Mouse (Mus musculus) right cerebral cortex, postnatal 25 days (tissue): ENCODE measurements around the gene Phxr2.
"Not testable (repeated sequence)": the region's sequence is repeated elsewhere in the genome, so short reads cannot be mapped to it uniquely, and the experiment has no call there.

Experiments used
- DNase-seq: peaks from one replicate; pipeline ENCODE4 v3.0.0; 2022

Gene Phxr2

DNA sequence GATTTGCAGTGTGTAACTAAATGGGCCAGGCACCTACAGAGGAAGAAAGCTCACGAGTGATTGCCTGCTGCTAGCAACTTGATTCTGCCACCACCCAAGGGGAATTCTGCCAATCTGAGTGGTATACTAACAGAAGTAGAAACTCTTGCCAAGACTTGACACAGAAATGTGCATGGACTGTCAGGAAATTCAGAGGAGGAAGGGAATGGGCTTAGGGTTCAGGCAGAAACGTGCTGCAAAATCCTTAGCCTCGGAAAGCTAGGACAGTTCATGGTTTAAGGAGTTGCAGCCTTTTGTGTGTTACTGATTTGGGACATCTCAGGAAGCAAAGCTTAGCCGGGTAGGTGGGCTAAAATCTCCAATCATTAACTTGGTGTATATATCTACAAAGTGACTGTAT is at the start of gene Phxr2:
Gene Phxr2, minus strand, starts transcription at position 101 of the 400 bp plus-strand sequence.
- DNase-seq = no peak

DNA sequence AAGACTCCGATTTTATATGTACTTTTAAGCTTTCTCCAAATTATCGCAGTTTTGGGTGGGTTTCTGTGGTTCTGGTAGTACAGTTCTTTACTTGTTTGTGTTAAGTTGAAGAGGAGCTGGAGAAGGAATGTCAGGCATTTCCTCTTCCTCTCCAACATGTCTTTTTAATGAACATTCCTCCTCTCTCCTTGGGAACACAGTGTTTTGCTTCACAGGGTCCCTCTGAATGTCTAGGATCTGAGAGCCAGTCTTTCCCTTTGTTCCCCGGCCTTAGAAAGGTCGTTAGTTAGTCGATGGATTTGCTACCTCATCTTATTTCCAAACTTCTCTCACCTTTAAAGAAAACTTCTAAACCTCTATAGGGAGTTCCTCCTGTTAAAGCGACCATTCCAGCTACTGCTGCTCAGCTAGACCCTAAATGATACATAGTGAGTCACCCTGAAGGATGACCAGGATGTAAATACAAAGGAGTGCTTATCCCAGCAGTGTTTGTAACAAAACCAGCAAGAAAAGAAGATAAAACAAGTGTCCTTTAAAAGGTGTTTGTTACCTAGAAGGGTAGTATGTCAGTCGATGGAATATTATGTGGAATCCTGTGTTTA is 46.9 kb upstream of the Phxr2 start:
- no peak for DNase-seq

DNA sequence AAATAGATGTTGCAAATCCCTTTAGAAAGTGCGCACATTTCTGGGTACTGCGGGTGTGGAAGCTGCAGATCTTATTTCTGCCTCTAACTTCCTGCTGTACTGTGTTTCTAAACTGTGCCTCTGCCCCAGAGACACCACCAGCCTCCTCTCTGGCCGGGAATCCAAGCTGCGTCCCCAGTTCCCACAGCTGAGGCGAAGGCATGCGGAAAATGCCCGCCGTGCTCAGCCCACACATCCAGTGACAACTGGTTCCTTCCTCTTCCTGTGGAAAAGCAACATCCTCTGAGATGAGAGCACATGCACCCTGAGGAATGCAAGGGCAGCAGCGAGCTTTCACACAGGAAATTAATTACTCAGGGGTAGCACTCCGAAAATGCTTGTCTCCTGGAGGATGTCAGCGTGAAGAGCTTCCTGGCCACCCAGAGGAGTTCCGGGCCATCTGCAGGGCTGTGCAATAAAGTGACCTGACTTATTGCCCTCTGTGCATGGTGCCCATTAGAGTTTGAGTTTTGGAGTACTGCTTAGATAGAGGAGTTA is 45.9 kb upstream of the Phxr2 start:
- no peak for DNase-seq

DNA sequence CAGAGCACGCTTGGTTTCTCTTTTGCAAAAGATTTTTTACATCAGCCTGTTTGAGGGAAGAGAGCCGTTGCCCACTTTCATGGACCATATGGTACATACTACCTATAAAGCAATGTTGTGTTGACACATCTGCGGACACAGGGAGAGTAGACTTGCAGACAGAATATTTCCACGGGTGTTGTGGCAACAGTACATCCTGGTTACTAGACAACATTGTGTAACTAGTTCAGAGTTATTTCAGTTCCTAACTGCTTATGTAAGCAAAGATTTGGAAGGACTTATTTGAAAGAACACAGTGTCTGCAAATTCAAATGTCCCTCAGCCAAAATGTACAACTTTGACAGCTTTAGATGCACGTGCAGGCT is 43.6 kb upstream of the Phxr2 start:
- DNase-seq = peak; percentile 45

DNA sequence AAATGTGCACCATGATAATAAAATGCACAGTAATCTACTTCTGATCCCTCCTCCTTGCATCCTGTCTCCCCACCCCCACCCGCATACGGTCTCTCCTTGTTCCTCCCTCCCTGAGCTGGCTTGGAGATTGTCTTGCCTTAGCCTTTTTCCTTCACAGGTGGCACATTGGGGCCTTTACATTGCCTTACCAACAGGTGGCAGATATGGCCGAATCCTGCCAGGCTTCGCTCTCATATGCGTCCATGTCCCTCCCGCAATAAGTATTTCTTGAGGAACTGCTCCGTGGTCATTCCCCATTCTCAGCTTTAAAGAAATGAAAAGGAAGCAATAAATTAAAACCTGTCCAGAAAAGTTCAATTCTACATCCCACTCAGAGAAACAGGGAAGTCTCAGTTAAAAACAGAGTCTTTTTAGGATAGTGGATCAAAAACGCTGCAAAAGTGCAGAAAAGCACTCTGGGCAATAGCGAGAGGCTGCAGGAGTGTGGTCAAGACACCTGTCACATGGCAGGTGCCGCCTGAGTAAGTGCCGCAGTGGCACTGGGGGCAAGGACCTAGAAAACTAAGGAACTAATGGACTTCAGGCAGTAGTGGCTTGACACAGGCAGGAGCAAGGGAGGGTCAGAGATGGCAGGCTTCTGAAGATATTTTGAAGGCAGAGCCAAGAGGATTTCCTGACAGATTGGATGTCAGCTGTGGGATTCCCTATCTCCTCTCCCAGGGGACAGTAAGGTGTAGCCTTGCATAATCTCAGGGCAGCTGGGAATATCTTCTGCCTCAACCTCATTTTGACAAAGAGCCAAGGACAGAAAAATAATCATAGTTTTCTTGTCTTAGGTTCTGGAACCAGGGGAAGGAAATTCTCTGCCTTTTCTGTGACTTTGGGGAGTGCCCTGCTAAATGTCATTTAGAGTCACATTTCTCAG is 43.0 kb upstream of the Phxr2 start:
- DNase-seq = no peak

DNA sequence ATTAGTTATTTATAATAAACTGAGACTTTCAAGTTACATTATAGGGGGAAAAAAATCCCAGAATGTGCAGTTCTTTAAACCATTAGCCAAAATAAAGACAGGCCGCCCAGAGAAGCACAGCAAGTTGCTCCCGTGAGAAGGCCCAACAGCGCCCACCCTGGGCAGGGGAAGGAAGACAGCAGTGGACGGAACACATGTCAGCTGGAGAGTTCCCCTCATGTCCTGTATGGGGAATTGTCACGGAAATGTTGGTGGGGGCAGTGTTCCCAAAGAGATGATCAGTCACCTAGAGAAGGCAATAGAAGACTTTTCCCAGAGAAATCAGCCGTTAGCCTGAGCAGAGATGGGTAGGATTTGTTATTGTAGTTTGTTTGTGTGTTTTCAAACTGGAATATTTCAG is 42.3 kb upstream of the Phxr2 start:
- DNase-seq = no peak

DNA sequence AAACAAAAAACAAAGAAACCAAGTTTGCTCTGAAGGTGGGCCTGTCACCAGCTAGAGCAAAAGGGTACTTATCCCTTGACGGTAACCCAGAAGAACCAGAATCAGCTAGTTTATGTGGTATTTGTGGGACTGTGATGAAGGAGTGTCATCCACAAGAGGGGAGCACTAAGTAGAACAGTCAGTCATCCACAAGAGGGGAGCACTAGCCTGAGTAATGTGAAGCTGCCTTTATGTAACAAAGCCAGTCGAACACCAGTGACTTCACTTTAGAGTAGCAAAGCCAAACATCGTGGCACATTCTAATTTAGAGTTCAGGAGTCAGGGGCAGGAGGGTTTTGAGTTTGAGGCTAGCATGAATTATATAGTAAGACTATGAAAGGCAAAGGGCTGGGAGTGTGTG is 40.3 kb upstream of the Phxr2 start:
- no peak for DNase-seq

DNA sequence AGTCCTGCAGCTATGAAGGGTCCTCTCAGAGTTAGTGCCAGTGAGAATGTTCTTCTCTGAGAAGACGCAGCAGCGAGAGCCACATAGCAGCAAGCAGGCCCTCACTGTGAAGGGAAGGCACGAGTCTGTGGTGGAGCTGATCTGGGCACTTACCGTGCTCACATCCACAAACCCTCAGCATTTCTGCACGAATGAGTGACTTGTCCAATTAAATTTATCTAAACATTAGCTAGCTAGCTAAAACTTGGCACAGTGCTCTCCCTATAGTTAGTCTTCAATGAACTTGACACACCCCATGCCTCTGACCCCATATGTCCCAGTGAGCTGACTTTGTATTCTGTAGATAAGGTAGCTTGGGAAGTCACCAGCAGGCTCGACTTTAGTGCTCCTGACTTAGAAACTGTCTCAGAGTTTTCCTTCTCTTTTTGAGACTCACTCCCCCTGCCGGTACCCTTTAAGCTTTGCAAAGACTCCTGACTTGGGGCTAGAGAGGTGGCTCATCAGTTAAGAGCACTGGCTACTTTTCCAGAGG is 39.7 kb upstream of the Phxr2 start:
- no peak for DNase-seq

DNA sequence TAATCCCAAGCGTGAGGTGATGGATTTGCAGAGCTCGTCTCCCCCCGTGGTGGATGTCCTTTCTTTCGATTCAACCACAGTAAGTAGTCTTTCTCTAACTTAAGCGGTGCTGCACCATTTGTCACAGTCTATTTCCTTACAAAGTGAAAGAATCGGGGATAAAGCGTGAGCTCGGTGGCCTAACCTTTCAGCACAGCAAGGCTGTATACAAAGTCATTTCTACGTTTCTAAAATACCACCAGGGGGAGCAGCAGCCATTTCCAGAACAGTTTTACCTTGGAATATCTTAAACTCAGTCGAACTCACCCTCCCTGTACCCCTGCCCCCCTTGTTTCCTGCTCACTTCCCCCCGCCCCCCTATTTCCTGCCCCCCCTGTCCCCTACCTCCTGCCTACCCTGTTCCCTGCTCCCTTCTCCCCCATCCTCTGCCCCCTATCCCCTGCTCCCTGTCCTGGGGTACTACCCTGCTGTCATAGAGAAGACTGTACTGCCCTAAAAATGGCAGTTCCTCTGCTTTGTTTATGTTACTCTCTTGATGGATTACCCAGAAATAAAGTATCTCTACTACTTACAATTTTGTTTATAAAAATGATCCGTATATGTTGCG is 38.8 kb upstream of the Phxr2 start:
- no peak for DNase-seq

DNA sequence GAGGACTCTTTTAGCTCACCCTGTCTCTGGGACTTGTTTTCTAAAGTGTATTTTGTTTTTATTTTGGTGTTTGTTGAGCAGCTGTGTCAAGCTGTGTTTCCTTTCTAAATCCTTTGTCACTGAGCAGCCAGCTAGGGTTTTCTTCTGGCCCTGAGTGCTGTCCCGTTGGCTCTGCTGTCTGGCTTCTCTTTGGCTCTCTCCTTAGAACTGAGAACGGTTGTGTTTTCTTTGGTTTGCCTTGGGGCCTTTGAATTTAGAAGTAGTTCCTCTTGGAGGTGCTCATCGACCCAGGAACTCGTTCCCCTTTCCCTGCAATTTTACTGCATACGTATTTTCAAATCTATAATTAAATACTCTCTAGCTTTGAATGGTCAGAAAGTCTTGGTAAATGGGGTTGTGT is 36.9 kb upstream of the Phxr2 start:
- DNase-seq = no peak

DNA sequence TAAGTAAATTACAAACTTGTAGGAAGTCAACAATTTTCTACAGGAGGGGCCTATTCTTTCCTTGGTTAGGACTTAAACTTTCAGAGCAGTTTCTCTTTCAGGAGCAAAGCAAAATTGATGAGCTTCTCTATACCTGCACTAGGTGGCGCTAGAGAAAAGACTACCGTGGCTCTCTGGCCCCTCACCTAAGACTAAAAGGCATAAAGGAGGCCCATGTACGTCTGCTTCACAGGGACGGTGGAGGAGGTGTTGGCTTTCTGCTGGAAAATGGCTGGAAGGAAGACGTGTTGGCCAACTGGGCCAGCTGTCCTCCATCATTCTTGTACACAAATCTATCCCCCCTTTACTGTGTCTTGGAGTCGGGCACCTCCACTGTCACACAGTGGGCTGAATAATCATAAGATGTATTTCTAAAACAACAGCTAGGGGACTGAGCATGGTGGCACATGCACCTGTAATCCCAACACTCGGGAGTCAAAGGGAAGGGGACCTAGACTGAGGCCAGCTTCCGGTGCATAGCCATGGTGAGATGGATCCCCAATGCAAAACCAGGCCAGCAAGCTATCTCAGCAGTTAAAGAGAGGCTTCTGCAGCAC is 36.0 kb upstream of the Phxr2 start:
- no peak for DNase-seq

DNA sequence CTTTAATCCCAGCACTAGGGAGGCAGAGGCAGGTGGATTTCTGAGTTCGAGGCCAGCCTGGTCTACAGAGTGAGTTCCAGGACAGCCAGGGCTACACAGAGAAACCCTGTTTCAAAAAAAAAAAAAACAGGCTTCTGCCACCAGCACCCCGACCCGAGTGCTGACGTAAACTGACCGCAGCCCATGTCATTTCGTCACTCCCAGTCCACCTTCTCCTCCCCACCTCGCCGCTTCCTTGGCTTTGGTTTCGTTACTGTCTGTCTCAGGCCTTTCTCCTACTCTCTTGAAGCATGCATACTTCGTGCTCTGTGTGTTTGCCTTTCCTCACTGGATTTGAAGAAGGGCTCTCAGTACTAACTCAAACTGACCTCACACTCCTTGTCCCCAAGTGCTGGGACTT is 31.6 kb upstream of the Phxr2 start:
- DNase-seq = not testable (repeated sequence)

DNA sequence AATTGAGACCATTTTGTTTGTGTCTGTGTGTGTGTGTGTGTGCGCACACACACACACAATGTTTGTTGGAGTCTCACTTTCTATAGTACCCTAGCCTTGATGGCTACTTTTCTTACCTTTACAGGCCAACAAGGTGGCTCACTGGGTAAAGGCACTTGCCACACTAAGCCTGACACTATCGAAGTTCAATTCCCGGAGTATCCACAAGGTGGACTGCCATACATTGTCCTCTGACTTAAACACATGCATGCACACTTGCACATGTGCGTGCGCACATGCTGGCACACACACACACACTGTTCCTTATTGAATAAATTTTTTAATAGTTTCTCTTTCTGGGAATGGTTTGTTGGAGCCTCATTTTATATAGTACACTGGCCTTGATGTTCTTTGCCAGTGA is 30.7 kb upstream of the Phxr2 start:
- no peak for DNase-seq

DNA sequence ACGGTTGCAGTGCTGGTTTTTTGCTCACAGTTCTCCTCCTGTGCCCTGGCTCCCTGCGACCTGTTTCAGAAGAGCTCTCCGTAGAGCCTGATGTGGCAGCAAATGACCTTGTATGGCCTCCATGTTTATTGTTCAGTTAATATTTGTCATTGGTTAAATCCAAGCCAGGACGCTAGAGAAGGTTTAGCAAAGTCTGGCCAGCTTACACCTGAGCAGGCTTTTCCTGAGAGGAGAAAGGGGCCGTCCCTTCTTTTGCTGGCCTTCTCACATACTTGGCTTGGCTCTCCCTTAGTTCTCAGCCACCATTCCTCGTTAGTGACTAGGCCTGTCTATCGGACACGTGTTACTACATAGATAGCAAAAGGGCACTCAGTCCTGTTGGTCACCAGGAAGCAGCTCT is 28.5 kb upstream of the Phxr2 start:
- no peak for DNase-seq

DNA sequence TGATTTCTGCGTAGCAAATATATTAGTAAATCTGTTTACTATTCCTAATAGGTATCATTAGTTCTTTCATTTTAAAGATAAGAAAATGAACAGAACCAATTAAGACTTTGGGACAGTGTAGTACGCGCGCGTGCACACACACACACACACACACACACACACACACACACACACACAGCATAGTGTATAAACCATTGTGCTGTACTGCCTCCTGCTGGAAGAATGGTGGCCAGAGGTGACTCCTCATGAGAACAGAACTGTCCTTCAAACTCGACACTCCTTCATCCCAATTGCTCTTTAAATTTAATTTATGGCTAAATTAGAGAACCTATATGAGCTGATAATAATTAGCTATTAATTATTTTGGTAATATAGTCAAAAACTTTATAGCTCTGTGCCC is 25.9 kb upstream of the Phxr2 start:
- DNase-seq = no peak

DNA sequence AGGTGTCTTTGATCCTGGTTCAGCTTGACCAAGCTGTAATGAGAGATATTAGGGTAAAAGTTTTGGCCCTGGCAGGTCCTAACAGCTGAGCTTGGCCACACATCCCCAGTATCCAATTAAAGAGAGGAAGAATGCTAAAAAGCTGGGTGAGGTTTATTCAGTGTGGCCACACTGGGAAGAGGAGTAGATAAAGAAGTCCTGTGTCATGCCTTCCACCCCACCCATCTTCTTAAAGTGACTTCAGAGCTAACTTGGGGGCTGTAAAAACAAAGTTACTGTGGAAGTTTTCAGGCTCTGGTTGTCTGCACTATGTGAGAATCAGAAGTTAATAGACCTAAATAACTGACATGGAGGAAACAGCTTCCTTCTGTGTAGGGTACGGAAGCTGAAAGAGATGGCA is 25.5 kb upstream of the Phxr2 start:
- no peak for DNase-seq

DNA sequence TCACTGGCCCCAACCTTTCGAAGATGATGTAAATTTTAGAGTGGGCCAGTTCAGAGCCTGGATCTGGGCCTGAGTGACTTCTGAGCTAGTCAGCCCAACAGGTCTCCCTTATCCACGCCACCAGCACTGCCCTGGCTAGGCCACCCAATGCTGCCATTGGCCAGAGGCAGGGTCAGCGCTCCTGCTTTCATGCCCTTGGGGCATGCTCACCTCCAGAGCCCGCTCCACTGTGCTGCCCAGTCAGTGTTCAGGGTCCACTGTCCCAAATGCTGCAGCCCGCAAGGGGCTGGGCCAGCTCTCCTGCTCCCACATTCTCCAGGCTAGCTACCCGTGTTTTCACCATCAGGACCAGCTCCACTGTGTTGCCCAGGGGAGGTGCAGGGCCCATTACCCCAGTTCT is 23.9 kb upstream of the Phxr2 start:
- no peak for DNase-seq

DNA sequence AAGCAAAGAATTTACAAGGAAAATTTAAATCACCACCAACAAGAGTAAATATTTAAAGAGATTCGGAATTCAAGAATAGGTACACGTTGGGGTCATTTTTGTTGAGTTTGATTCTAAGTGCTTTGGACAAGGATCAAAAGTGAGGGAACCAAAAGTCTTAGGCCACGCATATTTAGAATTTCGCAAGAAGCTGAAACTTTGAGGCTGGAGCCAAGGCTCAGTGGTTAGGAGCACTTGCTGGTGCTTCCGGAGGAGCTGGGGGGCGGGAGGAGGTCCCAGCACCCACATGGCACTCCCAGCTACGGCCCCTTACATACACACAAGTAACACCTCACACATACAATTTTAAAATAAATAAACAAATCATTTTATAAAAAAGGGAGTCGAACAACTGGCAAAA is 20.5 kb upstream of the Phxr2 start:
- no peak for DNase-seq

DNA sequence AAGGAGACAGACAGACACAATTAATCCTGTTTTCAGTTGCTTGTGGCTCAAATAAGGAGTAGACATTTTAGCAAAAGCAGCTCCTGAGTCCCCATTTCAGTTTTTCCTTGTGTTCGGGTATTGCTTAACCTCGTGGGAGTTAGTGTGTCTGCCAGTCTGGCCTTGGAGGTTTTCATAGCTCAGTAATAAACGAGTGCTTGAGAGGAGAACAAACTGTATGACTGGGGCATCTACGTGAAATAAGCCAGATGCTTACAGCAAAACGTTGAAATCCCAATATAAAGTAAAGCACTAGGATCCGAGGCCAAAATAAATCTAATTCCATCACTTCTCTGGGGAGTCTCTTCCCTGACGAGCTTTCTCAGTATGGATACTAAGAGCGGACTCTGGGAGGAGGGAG is 19.5 kb upstream of the Phxr2 start:
- no peak for DNase-seq

DNA sequence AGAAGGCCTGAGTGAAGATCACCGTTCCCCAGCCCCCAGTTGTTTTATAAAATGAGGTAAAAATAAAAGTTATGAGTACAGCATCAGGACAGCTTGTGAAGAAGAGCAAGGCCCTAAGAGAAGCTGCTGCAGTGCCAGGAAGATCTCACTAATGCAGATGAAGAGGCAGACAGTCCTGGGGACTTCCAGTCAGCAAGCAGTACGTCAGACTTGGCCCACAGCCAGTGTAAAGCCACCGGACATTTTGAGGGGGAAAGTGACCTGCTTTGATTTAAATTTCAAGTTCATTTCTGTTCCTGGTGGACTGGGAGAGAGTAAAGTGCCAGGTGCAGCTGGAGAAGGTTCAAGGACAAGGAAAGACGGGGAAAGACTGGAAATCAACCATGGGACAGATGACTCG is 10.2 kb upstream of the Phxr2 start:
- DNase-seq = no peak

DNA sequence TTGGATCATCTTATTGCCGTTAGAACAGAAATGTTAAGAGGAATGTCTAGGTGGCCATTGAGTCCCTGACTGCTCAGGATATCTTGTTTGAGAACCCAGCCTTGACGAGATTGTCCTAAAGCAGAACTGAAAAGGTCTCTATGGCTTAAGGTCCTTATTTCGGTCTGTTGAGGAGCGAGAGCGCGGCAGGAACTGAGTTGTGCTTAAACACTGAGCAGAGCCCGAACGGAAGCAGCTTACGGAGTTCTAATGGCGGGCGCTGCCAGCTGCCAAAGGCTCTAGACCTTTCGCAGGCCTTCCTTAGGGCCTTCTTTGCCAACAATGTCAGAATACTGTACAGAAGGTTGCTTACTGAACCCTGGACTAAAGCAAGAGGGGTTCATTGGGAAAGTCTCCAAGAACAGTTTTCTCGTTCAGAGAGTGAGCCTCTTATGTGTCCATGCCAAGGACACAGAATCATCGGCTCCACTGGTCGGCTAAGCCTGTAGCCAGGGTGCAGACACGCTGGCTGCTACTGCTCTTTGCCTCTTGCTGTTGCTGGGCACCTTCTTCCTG is 7.3 kb upstream of the Phxr2 start:
- DNase-seq = no peak

DNA sequence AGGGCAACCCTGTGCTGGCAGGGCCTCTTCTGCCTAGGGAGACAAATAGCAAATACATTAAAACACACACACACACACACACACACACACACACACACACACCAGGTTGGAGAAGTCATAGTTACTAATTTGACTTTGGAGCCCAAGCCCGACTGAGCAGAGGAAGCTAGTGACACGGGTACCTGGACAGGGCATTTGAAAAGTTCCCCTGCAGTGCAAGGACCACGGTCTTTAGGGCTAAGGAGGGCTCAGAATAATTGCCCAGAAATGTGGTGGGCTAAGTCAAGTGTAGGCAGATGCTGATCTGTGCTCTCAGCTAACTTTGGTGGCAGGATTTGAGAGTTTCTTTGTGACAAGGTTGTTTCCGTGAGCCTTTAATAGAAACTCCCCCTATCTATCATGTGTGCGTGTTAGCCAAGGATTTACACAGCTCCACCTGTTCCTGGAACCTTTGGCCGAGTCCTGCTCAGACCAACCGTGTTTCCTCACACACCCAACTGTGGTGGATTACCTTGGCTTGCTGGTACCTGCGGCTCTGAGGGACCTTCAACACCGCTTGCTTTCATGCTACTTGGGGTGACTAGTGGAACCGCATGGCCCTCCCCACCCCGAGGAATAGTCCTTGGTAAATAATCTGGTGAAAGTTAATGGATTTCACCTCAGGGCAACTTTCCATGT is 6.6 kb upstream of the Phxr2 start:
- DNase-seq = no peak
